Mouse (Mus musculus) cortical plate, adult 2 months (tissue): ENCODE data around the gene Nemf.

Source experiments
- CTCF ChIP-seq: fragments of 200-500 bp; IDR thresholded peaks from 2 replicates; pipeline ENCODE4 v1.5.1; 2011; ENCODE audit warnings: mild to moderate bottlenecking, control low read depth, low read length; ENCODE audit not compliant: insufficient read depth; ENCODE audit errors: extremely low read depth
- POLR2A ChIP-seq: fragments of 200-500 bp; IDR thresholded peaks from 2 replicates; pipeline ENCODE4 v1.6.1; 2011; ENCODE audit warnings: mild to moderate bottlenecking, low read length, control low read depth; ENCODE audit not compliant: insufficient read depth; ENCODE audit errors: extremely low read depth

- TF ChIP-seq CTCF (no peak), POLR2A (no peak)
Measured at GRCm38 (mm10) chr12:69262251-69262650, 94.7 kb downstream of the Nemf start.
